Mouse (Mus musculus) gastrocnemius, postnatal 4 days (tissue): Measurements from ENCODE around the gene A730071L15Rik. TPM values are rescaled to one million over a fixed set of nuclear protein-coding genes. Genes with fewer than 3 reads are reported as not detected.
A peak's percentile ranks its signal among the peaks of the same experiment; 100 is the strongest.

ENCODE experiments used
- DNase-seq, 2 experiments: peaks; one replicate each; pipeline ENCODE4 v3.0.0; 2021 to 2022; ENCODE audit warnings: low spot score in 2 of 2, mixed read lengths in 2 of 2
- long read RNA-seq, 2 experiments: library from polyadenylated mRNA; stranded (forward); transcript quantifications; one replicate each; pipeline ENCODE4 v2.0.0; 2021
- total RNA-seq, 2 experiments: library from RNA; stranded (reverse); gene quantifications; 2 replicates each; pipeline ENCODE4 v1.2.3; 2021

A730071L15Rik gene
- total RNA-seq, result under 1 TPM; 0.21 to 0.44 TPM
- long read RNA-seq, experiment 1, result 0 reads
- long read RNA-seq, experiment 2, result 0 reads

DNA sequence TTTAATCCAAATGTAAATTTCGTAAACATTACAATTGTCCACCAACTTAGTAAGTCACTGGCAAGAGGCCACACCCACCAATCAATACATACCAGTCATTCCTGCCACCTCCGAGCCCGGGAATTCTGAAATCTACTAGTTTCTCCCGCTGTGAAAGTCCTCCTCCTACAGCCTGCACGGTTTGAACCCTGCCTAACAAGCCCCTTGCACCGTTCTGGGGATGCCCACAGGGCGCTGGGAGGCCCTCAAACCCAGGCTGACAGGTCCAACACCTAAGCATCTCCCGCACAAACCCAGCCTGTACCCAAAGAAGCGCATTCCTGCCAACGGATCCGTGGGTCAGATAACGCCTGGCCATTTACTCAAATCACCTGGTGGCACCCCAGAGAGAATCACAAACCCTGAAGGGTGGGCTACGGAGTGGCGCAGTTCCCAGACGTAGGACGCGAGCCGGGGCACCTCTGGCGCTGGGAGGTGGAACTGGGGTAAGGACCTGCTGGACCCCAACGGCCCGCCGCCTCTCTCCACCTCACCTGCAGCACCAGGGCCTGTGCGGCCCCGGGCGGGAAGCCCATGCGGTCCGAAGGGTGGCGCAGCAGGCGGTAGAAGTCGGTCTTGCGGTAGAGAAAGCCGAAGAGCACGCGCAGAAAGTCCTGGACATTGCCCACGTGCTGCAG is at the start of gene A730071L15Rik:
TSS of gene A730071L15Rik (plus strand) at position 620 of the 677 bp plus-strand sequence.
- DNase-seq, result peak in 1 of 2 experiments; percentile 24

DNA sequence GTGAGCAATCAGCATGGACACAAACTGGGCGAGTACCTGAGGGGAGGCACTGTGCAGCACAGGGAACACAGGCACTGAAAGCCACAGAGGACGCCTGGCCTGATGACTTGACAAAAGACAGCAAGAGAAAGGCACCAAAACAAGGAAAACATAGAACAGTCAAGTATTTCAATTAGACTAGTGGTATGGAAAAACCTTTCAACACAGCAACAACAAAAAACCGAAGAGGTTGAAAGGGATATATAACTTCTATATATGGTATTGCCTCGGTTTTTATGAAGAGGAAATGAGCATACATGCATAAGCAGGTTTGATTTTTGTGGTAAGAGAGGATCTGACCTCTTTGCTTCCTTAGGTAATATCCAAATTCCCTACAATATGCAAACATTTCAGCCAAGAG is 47.0 kb upstream of the A730071L15Rik start:
- no peak for DNase-seq

DNA sequence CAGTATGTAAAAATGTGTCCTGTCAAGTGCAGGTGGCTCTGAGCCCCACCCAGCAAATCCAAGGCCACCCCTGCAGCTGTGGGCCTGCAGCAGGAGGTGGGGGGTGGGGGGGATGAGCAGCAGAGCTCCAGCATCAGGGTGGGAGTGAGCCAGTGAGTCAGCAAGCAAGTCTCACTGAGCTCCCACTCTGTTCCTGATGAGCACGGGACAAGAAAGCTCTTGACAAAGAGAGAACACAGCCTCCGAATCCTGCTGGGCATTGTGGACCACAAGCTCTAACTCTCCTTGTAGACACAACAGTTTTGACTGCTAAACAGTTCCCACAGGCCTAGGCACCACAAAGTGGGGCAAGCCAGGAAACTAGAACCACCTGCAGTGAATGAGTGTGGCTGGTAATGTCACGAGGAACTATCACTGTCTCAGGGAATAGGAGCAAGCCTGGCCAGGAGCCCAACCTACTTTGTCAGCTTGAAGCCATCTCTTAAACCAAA is 45.6 kb upstream of the A730071L15Rik start:
- DNase-seq, result no peak

DNA sequence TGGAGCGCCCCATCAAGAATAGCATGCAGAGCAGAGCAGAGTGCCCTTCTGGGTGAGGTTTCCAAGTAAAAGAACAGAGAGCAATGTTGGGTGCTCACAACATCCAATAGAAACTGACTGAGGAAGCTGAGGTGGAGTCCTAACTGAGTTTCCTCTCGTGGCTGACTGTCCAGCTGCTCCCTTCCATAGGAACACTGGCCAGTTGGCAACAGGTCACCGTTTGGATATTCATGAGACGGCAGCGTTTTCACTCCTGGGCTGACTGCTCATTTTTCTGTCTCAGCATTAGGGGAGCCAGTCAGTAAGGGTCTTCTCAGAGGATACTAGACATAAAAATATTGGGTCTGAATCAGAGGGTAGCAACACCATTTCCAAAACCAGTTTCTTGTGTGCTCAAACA is 43.2 kb upstream of the A730071L15Rik start:
- DNase-seq, result peak in 1 of 2 experiments; percentile 39

DNA sequence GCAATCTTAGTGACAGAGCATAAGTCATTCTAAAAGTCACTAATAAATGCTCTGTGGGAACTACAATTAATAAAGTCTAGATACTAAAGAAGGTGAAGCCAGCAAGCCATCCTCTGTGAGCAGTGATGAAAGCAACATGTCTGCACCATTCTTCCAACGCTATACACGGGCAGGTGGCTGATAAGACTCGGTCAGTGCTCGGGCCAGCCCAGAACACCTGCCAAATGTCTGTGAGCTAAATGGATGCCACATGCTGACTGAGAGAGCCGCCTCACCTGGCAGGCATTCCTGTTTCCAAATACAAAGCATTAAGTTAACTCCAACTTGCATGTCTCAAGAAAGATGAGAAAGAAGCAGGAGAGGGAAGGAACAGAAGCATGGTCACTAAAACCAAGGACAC is 42.7 kb upstream of the A730071L15Rik start:
- DNase-seq, result no peak

DNA sequence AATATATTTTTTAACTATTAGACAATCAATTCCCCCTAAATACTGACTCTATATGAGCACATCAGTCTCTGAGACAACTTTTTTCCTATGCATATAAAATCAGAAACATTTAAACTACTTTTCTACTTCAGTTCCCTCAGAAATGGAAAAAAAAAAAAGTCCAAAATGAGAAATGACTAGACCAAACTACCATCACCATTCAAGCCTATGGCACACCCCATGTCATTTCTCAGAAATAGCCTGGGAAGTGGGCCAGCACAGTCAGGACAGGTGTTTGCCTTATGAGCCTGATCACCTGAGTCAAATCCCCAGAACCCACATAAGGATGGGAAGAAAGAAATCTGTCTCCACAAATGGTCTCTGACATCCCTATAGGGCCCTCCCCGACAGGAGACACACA is 41.3 kb upstream of the A730071L15Rik start:
- no peak for DNase-seq

DNA sequence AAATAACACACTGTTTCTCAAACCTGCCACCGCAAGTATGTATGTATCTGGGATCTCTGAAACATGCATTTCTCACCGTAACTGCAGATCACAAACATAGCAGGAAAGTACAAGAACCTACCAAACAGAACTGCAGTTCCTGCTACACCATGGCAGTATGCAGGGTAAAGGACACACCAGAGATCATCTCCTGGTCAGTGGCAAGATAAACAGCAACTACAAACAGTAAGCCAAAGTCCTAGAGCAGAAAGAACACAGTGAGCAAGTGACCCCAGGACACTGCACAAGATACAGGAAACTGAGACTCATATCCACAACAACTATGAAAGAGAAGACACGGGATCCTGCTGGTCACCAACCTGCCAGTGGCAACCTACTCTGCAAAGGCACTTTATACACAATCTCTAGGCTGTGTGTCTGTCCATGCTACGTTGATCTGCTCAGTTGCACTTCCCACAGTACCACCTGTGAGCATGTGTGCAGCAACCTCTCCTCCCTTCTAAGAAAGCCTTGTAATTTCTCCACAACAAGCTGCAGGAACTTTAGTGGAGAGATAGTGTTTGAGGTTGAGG is 40.0 kb upstream of the A730071L15Rik start:
- DNase-seq, result no peak

DNA sequence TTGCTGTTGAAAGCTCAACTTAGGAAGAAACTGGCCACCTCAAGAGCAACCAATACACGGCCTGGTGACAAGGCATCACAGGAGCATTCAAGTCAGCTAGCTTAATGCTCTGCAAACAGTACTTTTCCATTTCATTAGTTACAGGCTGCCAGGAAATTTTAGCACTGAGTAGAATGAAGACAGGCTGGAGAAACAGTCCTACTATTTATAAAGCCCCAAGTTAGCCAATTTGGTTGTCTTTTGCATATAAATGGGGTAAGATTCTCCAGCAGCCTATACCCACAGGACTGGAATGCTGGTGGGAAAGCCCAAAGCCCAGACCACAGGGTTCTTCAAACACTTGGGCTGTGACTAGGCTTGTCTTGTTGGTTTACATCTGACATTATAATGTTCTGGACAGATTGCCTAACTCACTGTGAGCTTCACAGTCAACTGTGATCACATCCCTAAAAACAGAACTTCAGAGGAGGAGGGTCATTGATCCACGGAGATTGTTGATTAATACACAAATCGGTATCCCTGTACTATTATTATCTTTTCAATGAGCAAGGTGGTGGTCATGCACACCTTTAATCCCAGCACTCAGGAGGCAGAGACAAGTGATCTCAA is 39.1 kb upstream of the A730071L15Rik start:
- no peak for DNase-seq

DNA sequence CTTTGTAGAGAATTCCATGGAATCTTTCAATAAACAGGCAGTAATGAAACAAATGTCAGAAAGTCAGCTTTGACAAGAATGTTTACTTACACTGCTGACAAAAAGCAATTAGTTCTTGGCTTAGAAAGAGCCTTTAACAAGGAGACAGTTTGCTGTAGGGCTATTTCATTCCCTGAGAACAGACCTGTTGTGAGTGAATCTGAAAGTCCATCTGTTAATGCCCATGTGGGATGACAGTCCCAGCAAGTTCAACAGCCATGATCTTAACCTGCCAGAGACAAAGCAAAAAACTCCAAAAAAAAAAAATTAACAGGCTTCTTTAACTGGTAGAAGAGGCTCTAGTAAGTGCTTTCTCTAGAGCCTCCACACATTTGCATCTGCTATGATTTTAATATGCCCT is 38.3 kb upstream of the A730071L15Rik start:
- no peak for DNase-seq

DNA sequence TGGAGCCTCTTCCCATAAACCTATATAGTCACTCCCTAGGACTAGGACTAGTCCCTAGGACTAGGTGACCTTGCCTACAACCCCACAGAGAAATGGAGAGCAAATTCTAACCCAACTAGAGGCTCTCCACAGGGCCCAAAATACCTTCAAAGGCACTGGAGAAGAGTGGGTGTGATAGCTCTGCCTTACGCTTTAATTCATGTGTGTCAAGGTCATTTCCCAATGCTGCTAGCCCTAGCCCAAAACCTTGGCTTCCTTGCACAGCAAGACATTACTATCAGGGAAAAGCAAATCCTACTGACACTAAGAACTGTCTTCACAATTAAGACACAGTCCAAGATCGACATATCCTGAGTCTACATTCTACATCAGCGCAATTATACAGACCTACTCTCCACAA is 36.8 kb upstream of the A730071L15Rik start:
- DNase-seq, result no peak

DNA sequence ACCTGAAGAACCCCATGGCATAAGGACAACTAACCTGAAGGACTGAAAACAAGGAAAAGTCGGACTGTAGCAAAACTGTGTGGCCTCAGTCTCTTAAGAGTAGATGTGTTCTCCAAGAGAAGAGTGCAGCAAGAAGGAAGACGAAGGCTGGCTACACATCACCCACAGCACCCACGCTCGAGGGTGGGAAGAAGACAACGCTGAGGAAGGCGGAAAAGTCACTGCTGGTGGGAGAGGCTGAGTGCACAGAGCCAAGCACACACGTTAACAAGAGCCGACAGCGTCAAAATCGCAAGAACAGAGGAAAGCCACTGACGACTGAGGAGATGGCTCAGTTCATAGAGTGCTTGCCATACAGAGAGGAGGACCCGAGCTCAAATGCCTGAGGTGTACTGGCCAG is 36.1 kb upstream of the A730071L15Rik start:
- no peak for DNase-seq

DNA sequence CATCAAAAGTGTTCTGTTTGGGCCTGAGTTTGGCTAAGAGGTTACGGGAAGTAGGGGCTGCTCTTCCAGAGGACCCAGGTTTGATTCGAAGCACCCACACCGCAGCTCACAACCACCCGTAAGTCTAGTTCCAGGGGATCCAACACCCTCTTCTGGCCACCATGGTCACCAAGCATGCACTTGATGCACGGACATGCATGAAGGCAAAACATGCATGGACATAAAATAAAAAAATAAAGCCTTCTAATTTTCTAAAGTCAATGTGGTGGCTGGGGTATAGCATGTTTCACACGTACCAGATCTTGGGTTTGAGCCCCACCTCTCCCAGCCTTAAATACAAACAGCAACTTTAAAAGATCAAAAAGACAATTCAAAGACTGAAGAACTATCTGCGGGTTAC is 35.0 kb upstream of the A730071L15Rik start:
- DNase-seq, result no peak

DNA sequence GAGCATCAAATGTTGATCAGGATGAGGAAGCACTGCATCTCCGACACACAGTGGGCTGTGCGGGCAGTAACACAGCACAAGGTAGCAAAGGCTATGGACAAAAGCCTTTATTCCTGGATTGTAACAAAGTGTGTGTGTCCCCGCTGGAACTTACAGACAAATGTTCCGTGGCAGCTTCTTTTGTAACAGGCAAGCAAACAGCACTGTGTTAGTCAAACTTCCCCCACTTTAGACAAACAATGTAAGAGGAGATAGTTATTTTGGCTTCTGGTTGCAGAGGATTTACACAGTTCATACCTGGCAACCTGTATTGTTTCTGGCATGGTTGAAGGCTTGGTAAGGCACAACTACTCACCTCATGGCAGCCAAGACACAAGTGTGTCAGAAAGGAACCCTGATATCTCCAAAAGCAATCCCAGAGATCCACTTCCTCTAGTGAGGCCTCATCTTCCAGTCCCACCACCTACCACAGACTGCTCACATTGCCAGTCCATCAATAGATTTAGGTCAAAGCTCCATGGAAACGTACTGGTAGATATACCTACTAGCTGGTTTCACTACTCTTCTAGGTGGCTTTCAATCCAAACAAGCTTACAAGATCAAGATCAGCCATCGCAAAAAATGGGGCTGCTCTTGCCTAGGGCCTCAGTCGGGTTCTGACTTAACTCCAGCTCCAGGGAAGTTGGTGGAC is 34.3 kb upstream of the A730071L15Rik start:
- DNase-seq, result no peak

DNA sequence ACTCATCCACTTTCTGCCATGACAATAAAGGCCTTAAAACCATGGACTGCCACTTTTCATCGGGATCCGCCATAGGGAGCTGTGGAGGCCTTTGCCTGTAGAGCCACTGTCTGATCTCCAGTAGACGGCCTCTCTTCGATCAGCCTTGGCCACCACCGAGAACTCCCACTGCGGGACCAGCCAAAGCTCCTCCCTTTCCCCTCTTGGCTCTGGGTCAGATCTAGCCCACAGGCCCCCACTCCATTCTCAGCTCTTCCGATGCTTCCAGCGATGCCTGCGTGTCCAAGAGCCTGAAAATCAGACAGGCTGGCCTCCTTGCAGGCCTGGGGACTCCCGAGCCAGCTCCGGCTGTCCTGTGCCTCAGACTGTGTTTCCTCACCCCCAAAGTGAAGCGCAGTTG is 33.5 kb upstream of the A730071L15Rik start:
- DNase-seq, result no peak

DNA sequence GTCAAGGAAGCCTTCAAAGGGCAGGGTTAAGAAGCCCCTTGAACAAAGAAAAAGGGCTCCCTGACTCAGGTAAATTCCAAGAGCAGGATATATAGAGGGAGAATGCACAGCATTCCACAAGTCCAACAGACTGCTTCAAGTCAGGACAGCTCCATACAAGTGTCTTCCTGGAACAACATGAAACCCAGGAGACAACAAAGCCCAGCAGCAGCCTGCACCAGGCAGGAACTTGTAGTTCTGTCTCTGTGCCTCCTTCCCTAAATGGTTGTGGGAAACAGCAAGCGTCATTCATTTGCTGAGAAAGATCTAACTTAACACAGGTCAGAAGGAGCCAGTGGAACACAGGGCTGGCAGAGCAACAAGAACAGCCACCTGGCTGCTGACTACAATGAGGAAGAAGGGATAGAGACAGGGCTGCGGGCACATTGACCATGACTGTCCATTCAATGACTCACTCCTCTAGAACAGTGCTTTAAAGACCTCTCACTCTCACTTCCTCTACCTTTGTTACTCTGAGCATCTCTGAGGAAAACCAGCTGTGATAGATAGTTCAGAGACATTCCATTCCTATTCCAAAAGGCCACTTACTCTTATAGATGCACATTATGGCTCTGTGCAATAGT is 30.7 kb upstream of the A730071L15Rik start:
- DNase-seq, result no peak

DNA sequence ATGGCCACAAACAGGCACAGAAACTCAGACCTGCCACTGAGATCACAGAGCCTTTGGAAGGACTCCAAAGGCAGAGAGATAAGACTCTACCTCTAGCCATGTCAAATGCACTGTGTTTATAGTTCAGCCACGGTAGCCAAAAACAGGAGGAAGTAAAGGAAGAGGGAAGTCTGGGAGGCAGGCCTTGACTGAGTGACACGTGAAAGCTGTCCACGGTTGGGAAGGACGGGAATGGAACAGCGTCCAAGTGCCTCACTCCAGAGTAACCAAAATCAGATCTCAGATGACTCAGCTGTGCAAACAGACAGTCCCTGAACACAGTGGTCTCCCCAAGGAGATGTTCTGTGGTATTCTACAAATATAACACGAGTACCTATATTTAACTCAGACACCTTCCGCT is 25.1 kb upstream of the A730071L15Rik start:
- no peak for DNase-seq

DNA sequence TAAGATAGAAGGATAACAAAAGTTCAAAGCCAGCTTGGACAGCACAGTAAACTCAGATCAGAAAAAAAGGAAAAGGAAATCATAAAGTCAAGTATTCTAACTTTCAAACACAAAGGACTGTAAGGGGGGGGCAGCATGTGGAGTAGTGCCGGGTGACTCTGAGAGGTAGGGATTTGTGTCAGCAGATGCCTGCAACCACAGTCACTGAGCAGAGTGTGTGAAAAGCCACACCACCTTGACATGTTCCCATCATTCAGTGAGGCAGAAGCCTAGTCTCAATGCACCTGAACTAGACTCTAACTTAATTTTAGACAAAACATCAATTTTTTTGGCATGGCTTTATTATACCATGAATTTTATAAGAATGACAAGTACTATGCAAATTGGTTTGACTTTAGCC is 24.3 kb upstream of the A730071L15Rik start:
- DNase-seq, result no peak

DNA sequence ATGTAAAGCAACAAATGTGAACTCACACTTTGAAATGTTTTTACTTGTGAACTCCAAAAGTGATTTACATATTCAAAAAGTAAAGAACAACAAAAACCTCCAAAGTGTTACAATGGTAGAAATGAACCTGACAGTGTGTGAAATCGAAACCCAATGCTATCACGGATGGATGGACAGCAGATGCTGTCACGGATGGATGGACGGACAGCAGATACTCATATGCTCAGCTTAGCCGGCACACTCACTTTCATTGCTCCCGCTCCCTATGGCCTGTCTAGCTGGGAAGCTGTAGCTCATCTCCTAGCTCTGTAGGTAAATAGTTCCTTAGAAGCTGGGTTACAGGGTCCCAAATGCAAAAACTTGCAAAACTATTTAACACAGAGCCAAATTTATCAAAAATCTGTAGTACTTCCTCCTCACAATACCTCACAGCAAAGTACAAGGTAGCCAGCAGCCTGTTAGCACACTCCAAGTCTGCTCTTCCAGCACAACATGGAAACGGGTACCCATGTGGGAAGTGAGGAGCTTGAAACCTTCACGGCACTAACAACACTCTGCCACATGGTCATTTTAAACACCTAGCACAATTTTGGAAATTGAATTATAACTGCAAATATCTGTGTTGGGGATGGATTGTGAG is 21.9 kb upstream of the A730071L15Rik start:
- no peak for DNase-seq

DNA sequence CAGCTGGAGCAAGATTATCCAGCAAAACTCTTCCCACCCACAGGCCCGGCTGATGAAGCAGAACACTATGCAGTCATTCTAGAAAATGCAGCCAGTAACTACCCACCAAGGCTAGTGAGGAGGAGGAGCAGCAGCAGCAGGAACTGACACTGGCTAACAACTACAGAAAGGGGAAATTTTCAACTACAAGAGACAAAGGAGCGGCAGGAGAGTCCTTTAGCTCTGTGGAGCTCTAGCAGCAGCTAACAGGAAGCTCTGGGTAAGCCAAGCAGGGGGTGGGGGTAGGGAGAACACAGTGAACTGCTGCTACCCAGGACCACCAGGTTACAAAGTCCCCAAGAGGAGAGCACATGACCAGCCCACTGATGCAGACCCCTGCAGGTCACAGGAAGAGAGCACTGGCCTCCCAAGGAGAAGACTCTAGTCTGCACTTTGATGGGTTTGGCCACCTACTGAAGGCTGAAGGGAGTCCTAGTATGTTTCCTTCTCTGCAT is 21.1 kb upstream of the A730071L15Rik start:
- no peak for DNase-seq

DNA sequence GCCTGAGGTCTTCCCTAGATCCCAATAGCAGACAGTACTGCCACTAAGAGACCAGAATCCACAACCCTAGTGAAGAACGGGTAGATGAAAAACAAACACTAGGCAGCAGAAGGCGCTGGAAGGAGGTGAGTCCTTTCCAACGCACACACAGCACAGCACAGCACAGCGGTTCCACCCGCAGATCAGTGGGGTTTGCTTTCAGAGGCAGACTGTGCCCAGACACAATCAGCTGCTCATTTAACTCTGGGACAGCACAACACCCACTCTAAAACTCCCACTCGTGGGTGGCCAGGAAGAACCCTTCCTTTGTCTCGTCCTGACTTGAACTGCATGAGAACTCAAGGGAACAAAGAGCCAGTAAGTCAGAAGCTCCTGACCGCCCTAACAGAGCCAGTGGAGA is 20.6 kb upstream of the A730071L15Rik start:
- DNase-seq, result no peak
